7 mouse cellular contexts compared by ENCODE assay signal in the genomic region with DNA sequence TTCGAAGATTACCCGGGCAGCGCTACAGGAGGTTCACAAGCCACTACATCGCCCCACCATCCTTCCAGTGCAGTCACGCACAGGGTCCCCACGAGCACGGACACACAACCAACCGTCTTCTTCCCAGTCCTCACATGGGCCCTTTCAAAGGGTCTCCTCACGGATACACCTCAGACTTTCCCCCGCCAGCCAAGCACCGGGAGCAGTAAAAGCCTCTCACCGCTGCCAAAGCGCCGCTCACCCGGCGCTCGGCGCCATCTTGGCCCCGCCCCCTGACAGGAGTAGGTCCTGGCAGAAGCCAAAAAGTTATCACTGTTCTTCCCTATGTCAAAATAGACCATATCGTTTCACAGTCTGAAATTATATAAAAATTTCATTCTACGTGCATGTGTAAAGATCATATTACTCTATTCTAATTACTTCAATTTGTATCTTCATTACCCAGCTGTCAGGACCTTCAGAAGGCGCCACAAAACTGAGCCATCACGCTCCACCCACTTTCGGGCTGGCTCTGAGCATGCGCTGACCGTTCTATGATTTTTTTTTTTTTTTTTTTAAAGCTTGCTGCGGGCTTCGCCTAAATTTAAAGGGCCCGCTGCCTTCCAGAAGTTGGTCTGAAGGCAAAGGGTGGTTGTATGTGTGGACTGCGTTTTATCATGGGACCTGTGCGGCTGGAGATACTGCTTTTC. TPM values are rescaled to one million over a fixed set of nuclear protein-coding genes. Genes with fewer than 3 reads are reported as not detected.
DNase-seq lines count a peak whose midpoint lies in the region; ATAC-seq lines count a peak whose summit lies in the region.

A gene (minus strand): TSS at position 502 of the 689 bp plus-strand sequence.
A gene (plus strand): TSS at position 536 of the 689 bp plus-strand sequence.

- no peaks in the 10 kb centered on the region for H3K27me3 ChIP-seq in embryonic facial prominence, embryonic 11.5 days (ENCODE audit: control insufficient read depth, insufficient read depth, low read length)
- H3K27me3 ChIP-seq in limb, embryonic 10.5 days (ENCODE audit: low read depth, poor library complexity, severe bottlenecking), result no peaks in the 10 kb centered on the region
- H3K27me3 ChIP-seq in midbrain, embryonic 12.5 days, result no peaks in the 10 kb centered on the region

- H3K27ac ChIP-seq in embryonic facial prominence, embryonic 11.5 days (replicated peaks; ENCODE audit: low read depth, low read length), result peak within 1 kb of the TSS; percentile 52
- peak within 1 kb of the TSS; percentile 93 for H3K27ac ChIP-seq in limb, embryonic 10.5 days
- H3K27ac ChIP-seq in midbrain, embryonic 12.5 days (replicated peaks), result peak within 1 kb of the TSS; percentile 64

- H3K9me3 ChIP-seq in embryonic facial prominence, embryonic 11.5 days (replicated peaks; ENCODE audit: control insufficient read depth, low read length), result no peaks in the 10 kb centered on the region
- H3K9me3 ChIP-seq in limb, embryonic 10.5 days (replicated peaks), result no peaks in the 10 kb centered on the region
- no peaks in the 10 kb centered on the region for H3K9me3 ChIP-seq in midbrain, embryonic 12.5 days

- H3K4me3 ChIP-seq in embryonic facial prominence, embryonic 11.5 days (ENCODE audit: low read depth, low read length), result peak within 1 kb of the TSS; percentile 68
- H3K4me3 ChIP-seq in limb, embryonic 10.5 days, result peak within 1 kb of the TSS; percentile 69
- H3K4me3 ChIP-seq in midbrain, embryonic 12.5 days, result peak within 1 kb of the TSS; percentile 82

- peaks cover 6% of the 10 kb centered on the region for H3K36me3 ChIP-seq in embryonic facial prominence, embryonic 11.5 days (replicated peaks; ENCODE audit: control insufficient read depth, insufficient read depth, low read depth, low read length)
- H3K36me3 ChIP-seq in limb, embryonic 10.5 days, result peaks cover 58% of the 10 kb centered on the region
- H3K36me3 ChIP-seq in midbrain, embryonic 12.5 days, result peaks cover 48% of the 10 kb centered on the region

- H3K9ac ChIP-seq in embryonic facial prominence, embryonic 11.5 days (replicated peaks; ENCODE audit: low read length), result peak within 1 kb of the TSS; percentile 91
- peak within 1 kb of the TSS; percentile 81 for H3K9ac ChIP-seq in midbrain, embryonic 12.5 days (replicated peaks)

- ATAC-seq in embryonic facial prominence, embryonic 11.5 days (replicated peaks; ENCODE audit: insufficient number of reproducible peaks, low FRiP score, low TSS enrichment, low read depth), result peak; percentile 71
- peak; percentile 85 for ATAC-seq in midbrain, embryonic 12.5 days (ENCODE audit: low FRiP score, low read depth)

- H3K4me1 ChIP-seq in embryonic facial prominence, embryonic 11.5 days (ENCODE audit: control insufficient read depth, insufficient read depth, low read length), result no peaks in the 10 kb centered on the region; the same call in 1 of the 2 replicates
- peaks cover 11% of the 10 kb centered on the region for H3K4me1 ChIP-seq in limb, embryonic 10.5 days
- H3K4me1 ChIP-seq in midbrain, embryonic 12.5 days, result peaks cover 18% of the 10 kb centered on the region

- under 1% methylated on average over 31 of the region's 31 CpGs for WGBS in embryonic facial prominence, embryonic 11.5 days
- WGBS in limb, embryonic 10.5 days, result under 1% methylated on average over 31 of the region's 31 CpGs
- under 1% methylated on average over 31 of the region's 31 CpGs for WGBS in midbrain, embryonic 12.5 days

- peak; percentile 81 for DNase-seq in adrenal gland, postnatal 25 days
- DNase-seq in embryonic facial prominence, embryonic 11.5 days (ENCODE audit: low spot score), result peak; percentile 91
- DNase-seq in heart, adult 11 months, result peak; percentile 99
- DNase-seq in kidney, adult 11 months, result peak; percentile 78
- peak; percentile 84 for DNase-seq in limb, embryonic 10.5 days (ENCODE audit: low spot score)
- DNase-seq in skeletal muscle tissue, adult 2 months (ENCODE audit: low read depth, low spot score), result peak; percentile 84

- peak within 1 kb of the TSS; percentile 66 for H3K4me2 ChIP-seq in embryonic facial prominence, embryonic 11.5 days (ENCODE audit: low read depth, low read length)
- peak within 1 kb of the TSS; percentile 65 for H3K4me2 ChIP-seq in midbrain, embryonic 12.5 days (replicated peaks)

RNA-seq across cellular contexts. Expression of the first gene that starts in this region (rescaled TPM):
- 42.9 and 46.0 TPM in 2 replicates for total RNA-seq in adrenal gland, postnatal 25 days (2021)
- polyA plus RNA-seq in embryonic facial prominence, embryonic 11.5 days (2014; fragmentation: Nextera tagmentation; extraction: Ambion mirVana), result 120 and 125 TPM in 2 replicates
- 133 and 145 TPM in 2 replicates for polyA plus RNA-seq in limb, embryonic 10.5 days (2016; fragmentation: Nextera tagmentation; extraction: Ambion mirVana)
- polyA plus RNA-seq in midbrain, embryonic 12.5 days (2016; fragmentation: Nextera tagmentation; extraction: Ambion mirVana), result 121 and 129 TPM in 2 replicates

RNA-seq across cellular contexts. Expression of the second gene that starts in this region (rescaled TPM):
- total RNA-seq in adrenal gland, postnatal 25 days (2021), result 21.6 and 25.5 TPM in 2 replicates
- polyA plus RNA-seq in embryonic facial prominence, embryonic 11.5 days (2014; fragmentation: Nextera tagmentation; extraction: Ambion mirVana), result 56.4 and 61.6 TPM in 2 replicates
- polyA plus RNA-seq in limb, embryonic 10.5 days (2016; fragmentation: Nextera tagmentation; extraction: Ambion mirVana), result 54.6 and 60.4 TPM in 2 replicates
- polyA plus RNA-seq in midbrain, embryonic 12.5 days (2016; fragmentation: Nextera tagmentation; extraction: Ambion mirVana), result 43.9 and 47.7 TPM in 2 replicates

Comparison
In these comparisons a context has a peak if more than half of its experiments do, and no peak if none do; other contexts are left out.
1. Peak in every context shown above with its lines: DNase-seq, ATAC-seq, H3K4me3 ChIP-seq and H3K27ac ChIP-seq.